Mouse (Mus musculus) small intestine, adult 2 months (tissue): ENCODE measurements around the gene Asic2.

ENCODE experiments used
- CTCF ChIP-seq: fragments of 200-500 bp; IDR thresholded peaks from 2 replicates; pipeline ENCODE4 v1.5.1; 2012; ENCODE audit warnings: low read depth, mild to moderate bottlenecking, control low read depth, inconsistent platforms, low read length, moderate library complexity, mixed read lengths; ENCODE audit not compliant: insufficient replicate concordance, insufficient read length; ENCODE audit errors: extremely low read depth
- POLR2A ChIP-seq: fragments of 200-500 bp; IDR thresholded peaks from 2 replicates; pipeline ENCODE4 v1.6.1; 2012; ENCODE audit warnings: low read depth, mild to moderate bottlenecking, control low read depth, inconsistent platforms, low read length, moderate library complexity

DNA sequence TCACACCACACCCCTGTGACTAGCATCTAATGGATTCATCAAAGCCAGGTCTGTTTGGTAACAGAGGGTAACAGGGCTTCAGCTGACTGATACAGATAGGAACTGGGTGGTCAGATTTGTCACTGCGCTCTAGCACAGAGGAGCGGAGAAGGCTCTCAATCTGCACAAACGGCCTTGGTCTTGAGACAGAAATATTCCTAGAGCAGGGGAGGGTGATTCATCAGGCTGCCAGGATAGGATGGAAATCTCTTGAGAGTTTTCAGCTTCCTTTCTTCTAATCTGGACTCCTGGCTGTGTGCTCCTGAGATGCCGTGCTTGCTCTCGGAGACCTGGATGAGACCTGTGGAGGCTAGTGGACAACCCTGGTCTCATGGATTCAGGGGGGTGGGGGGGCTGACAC is 765.7 kb downstream of the Asic2 start:
- TF ChIP-seq CTCF (no peak), POLR2A (no peak)
